Mouse (Mus musculus): ENCODE results near the gene Hs1bp3.

Hs1bp3 gene

DNA sequence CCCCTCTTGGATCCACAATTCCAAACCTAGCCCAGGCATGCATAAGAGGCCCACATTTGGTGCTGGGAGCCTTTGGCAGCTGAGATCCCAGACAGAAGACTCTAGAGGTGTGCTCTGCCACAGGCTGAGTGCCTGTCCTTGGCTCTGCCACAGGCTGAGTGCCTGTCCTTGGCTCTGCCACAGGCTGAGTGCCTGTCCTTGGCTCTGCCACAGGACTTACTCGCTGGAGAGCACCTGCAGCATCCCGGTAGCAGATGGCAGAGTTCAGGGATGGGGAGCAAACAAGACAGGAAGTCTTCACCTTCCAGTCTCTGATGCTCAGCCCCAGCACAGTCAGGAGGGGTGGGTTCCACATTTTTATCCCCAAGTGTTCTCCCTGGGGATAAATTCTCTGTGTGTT, 8.0 kb upstream of the Hs1bp3 start:
- DNase-seq, result no peak

DNA sequence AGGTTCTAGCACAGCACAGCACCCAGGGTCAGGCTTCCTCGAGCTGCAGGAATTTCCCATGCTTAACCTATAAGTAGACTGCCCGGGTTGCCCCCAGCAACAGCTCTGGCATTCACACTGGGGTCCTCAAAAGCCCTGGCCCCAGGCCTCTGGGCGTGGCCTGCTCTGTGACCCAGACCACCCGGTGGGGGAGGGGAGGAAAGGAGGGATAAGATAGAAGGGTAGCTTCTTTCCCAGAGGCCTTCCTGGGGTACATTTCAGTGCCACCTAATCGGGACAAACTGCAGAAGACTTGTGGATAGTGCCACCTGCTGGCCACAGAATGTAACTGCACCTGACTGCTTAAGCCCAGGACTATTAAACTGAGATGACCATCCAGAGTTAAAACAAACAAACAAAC, 6.8 kb upstream of the Hs1bp3 start:
- DNase-seq, result peak; percentile 82

DNA sequence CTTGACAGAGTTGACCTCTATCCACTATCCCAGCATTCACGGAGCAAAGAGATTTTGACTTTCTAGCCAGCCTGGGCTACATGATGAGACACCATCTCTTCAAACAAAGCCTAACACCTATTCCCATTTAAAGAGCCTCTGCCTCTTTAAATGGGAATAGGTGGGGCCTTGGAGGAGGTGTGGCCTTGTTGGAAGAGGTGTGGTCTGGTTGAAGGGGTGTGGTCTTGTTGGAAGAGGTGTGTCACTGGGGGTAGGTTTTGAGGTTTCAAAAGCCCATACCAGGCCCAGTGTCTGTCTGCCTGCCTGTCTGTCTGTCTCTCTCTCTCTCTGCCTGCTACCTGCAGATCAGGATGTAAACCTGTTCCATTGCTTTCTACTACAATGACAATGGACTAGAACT, 6.3 kb upstream of the Hs1bp3 start:
- DNase-seq, result no peak

DNA sequence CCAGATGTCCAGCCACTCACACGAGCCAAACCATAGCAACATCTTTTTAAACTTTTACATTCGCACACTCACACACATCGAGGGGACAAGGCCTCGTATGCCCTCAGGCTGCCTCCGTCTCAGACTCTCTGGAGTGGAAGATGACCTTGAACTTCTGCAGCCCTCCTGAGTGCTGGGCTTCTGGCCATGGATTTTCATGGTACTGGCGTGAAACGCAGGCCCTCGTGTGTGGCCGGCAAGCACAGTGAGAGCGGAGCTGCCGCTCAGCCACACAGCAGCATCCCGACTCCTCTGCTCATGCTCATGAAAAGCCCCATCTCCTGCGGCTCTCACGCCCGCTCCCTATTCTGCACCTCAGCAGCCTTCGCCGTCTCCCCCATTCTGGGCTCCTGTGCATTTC, 2.2 kb upstream of the Hs1bp3 start:
- DNase-seq, result no peak

DNA sequence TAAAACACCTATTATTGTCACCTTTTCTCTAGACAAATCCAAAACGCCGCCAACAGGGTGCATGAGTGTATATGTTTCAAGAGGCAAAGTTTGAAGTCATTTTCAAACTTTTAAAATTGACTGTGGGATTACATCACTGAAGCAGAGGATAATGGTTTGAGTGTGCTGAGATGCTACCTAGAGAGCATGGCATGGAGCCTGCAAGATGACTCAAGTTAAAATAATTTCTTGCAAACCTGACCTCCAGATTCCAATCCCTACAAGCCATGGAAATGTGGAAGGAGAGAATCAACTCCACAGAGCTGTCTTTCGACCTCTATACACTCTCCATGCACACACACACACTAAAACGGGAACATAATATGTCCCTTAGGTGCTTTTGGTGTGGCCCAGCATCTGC, 966 bp upstream of the Hs1bp3 start:
- no peak for DNase-seq

DNA sequence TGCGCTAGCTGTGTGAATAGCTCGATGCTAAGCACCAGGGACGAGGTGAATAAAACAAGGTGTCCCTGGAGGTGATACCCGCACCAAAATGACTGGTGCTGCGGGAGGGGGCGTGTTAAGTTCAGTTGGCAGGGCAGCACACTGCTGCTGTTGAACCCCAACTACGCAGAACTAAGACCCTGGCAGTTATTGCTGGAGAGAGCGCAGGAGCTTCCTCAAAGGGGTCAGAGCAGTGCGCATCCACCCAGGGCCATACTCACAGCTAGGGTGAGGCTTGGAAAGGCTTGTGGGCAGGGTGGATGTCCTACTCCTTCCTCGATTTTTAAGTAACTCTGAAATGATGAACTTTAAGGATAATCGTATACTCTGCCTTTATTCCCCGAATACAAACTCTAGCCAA, 541 bp downstream of the Hs1bp3 start:
- peak; percentile 14 for DNase-seq

DNA sequence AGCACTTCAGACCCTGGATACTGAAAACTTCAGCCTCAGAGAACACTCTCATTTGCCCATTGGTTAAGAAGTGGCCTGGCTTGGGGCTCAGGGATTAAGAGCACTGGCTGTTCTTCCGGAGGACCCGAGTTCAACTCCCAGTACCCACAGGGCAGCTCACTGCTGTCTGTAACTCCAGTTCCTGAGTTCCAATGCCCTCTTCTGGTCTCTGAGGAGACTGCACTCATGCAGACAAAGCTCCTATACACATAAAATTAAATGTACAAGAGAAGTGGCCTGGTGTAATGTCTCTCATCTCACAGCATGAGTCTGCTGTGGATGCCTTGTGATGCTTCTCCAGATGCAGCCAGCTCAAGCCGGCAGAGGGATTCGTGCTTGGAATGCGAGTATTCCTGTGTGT, 3.3 kb downstream of the Hs1bp3 start:
- DNase-seq, result no peak

DNA sequence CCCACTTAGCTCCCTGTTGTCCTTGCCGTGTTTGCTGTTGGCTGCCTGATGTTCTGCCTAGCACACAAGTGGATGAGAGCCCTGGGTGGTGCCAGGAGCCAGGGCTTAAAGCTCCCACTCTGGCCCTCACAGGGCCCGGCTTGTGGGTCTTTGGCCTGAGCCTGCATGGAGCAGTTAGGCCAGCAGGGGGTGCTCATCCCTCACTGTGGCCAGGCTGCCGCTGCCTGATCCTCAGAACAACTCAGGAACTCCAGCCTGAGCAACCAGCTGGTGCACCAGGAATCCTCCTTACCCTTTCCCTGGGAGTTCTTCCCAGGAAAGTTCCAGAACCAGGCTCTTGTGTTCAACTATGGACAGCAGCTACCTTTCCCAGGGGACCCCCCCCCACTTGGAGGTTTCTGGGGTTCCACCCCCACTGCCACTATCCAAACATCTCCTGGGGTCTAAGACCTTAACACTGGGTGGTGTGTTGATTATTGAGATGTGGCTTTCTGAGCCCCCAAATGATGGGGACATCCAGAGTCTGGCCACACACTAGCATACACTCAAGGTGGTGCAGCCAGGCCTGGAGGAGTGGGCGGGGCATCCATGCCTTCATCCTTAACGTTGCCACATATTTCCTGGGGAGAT, 7.0 kb downstream of the Hs1bp3 start:
- peak; percentile 79 for DNase-seq

DNA sequence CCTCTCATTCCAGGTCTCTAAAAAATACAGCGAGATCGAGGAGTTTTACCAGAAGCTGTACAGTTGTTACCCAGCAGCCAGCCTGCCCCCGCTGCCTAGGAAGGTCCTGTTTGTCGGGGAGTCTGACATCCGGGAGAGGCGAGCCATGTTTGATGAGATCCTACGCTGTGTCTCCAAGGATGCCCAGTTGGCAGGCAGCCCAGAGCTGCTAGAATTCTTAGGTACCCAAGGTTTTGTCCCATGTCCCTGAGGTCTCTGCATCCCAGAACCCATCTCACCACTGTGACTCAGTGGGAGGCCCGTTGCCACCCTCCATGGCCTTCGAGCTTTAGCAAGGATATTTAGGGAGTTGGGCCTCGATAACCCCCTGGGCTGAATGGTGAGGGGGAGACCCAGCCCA, 8.3 kb downstream of the Hs1bp3 start:
- no peak for DNase-seq

DNA sequence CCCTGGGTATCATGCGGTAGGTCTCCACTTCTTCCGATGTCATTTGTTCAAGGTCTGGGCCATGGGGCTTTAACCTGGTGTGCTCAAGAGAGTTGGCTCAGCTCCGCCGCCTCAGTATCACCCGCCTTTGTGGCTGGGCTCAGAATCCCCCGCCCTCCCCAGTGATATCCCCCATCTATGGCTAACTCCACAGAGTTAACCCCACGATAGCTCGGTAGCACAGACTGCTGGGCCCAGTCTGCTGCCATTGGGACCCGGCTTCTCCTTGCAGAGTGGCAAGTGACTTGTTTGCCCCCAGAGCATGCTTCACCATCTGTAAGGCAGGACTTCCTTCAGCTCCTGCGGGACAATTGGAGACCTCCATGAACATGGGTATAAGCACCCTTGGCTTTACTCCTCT, 10.9 kb downstream of the Hs1bp3 start:
- no peak for DNase-seq

DNA sequence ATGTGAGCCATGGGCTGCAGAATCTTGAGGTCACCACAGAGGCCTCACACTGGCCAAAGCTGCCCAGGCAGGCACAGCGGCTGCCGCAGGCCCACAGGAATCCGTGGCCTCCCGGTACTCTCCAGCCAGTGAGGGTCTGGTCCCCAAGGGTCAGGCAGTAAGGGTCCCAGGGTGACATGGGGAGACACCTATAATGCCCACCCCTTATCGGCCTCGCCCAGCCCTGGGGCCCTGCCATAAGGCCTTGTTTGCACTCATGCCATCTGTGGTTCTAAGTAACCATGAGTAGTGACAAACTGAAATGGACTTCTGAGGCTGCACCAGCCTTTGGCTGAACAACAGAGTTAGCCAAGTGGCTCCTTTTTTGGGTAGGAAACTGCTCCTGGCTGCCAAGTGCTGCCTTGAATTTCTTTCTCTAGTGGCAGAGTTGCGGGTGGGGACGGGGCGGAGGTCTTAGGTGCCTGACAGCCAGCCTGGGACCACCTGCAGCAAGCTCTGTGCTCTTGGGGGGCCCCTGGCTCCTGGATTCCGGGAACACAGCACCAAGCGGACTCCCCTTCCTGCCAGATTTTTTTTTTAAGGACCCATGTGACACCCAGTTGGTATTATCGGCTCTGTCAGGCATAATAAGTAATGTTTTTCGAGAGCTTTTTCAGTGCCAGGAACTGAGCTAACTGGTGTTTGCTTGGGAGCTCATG, 12.2 kb downstream of the Hs1bp3 start:
- no peak for DNase-seq

DNA sequence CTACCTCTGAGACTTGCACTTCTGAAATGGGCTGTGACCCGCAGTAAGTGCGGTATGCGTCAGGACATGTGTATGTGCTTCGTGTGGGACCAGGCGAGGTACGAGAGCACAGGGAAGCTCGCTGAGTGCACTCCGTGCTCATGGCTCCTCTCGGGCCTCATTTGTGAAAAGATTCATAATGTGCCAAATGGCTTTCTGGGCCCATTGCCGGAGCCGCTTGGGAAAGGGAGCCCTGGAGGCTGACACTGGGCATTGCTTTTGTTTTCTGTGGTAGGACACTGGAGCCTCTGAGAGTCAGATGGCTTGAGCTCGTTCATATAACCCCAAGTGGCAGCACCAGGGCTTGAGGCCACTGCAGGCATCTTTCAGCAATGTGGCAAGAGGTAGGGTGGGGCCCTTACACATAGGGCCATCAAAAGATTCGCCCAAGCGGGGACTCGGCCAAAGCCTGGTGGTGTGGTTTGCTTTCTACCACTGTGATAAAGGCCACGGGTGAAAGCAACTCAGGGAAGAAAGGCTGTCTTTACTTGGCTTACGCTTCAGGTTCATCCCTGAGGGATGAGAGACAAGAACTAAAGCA, 12.8 kb downstream of the Hs1bp3 start:
- no peak for DNase-seq

DNA sequence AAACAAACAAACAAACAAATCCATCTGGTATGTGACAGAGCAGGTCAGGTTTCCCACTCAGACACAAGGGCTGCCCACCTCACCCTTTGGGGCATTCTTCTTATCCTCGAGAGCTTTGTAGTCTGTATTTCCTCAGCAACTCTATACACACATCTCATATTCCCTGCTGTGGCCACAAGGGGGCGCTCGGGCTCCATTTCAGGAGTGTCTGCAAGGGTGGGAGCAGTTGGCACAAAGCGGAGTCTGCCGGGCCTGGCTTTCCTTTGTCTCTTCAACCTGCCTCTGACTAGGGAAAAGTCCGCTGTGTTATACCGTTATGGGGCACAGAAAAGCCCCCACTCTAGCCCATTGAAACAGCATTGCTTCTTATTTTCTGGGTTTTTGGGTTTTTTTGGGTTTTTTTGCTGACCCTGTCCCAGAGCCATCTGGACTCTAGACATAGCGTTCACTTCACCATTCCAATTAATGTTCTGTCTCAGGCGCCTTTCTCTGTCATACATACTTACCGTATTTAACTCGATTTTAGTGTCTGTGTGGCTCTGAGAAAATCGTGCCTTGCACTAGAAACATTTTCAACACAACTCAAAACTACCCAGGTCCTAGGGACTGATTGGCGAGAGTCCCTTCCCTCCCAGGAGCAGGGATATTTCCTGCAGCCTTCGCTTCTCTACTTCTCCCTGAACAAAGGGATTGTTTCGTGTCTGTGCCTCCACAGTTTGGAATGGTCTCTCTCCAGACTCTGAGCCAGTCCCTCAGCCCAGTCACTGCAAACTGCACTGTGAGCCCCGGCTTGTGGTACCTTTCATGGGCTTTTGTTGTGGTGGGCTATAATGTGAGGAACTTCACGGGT, 13.8 kb downstream of the Hs1bp3 start:
- peak; percentile 92 for DNase-seq

DNA sequence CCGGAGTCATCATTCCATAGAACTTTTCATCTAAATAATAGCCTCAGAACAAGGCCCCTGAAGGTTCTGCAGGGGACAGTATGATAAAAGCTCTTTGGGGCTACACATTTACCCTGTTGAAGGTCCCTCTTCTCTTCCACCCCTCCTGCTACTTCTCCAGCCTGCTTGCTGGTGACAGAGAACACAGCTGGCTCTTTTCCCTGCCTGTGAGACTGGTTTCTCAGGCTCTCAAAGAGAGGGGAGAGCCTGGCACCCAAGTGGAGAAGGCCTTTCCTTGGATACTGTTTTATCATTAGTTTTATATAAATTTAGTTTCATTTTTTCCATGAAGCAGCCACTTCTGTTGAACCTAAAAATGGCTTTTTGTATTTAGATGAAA, 14.4 kb downstream of the Hs1bp3 start:
- no peak for DNase-seq

DNA sequence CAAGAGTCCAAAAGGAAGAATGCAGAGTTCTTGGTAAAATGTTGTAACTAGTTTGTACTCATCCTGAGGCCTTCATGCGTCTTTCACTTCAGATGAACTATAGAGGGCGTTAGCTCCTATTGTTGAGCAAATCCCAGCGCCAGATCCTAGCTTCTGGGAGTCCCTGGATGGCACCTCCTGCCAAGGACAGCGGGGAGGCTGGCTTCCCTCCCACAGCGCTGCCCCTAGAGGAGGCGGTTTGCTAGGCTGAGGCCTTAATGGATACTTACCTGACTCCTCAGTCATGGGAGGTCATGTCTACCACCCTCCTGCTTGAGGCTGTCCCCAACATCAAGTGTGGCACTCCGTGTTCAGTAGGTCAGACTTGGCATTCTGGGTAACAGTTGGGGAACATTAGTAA, 16.0 kb downstream of the Hs1bp3 start:
- no peak for DNase-seq

DNA sequence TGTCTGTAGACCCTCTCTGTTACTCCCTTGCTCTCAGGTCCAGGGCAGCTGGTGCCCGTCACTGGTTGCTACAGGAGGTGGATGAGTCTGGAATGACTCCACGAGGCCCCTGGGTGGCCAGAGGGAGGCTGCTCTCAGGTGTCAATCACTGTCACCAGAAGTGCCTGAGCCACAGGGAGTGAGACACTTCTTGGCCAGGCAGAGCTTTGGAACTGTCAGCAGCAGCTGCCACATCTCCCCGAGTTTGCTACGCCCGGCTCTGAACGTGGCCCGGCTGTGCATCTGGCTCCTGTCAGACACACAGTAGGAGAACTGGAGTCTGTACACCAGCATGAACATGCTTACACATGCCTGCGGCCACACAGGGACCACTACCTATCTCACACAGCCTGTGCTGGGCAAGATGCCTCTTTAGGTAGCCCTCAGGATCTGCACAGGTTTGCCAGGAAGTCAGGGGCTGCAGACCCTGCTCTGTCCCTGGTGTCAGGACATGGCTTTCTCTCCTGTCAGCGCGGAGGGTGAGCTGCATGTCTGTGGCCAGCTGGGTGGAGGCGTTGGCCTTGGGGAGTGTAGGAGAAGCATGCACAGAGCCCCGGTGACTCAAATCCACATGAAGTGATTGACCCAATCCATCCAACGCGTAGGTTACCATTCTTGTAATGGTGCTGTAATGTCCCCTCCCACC, 18.4 kb downstream of the Hs1bp3 start:
- no peak for DNase-seq

DNA sequence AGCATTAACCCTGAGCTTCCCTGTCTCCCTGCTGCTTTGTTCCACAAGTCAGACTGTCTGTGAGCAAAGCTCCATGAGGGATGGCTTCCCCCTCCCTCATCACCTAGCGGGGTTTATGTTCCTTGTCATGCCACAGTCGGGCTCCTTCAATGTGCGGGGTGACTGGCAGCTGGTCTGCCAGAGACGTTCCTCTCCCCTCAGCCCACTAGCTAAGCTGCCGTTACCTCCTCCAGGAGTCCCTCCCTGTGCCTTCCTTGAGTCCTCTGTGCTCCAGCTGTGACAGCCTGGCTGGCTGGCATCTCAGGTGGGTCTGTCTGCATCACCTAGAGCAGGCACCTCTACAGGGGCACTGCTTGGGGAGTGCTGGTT, 18.9 kb downstream of the Hs1bp3 start:
- no peak for DNase-seq

DNA sequence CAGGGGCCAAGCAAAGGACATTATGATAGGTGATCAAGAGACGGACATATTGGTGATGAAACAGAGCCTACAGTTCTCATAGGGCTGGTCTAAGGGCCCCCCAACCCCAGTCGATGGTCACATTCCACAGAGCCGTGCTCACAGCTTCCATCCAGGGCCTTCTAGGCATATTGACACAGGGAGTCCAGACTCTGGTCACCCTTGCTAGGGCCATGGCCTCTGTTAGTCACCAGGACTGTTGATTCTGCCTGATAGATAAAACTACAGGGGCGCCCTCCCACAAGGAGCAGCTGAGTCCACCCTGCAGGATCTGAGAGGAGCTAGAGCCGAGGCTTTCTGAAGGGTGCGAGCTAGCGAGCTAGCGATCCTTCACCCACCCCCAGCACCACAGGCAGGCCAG, 20.4 kb downstream of the Hs1bp3 start:
- no peak for DNase-seq

DNA sequence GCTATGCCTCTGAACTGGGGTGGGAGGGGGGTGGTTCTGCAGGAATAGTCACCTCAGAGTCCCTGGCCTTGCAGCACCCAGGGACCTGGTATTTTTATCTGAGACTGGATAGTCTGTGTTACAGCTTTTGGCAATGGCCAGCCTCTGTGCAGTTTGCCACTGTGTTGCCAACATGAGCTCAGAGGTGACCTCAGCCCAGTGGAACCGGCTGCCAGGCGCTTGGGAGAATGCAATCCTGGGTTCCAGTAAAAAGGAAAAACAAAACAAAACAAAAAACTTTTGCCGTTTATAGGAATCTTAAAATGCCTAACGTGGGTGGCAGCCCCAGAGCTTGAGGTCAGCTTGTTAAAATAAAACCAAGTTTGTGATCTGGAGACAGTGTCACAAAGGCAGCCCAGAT, 21.0 kb downstream of the Hs1bp3 start:
- no peak for DNase-seq

DNA sequence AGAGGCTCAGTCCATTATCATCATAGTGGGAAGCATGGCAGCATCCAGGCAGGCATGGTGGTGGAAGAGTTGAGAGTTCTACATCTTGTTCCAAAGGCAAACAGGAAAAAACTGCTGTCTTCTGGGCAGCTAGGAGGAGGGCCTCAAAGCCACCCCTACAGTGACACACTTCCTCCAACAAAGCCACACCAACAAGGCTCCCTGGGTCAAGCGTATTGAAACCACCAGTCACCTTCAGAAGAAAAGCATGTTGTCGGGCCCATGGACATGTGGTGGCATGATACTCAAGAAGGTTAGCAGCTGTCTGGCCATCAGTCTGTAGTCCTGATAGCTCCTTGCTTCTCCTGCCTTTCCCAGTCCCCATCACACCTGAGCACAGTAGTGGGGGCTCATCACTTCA, 22.3 kb downstream of the Hs1bp3 start:
- no peak for DNase-seq

DNA sequence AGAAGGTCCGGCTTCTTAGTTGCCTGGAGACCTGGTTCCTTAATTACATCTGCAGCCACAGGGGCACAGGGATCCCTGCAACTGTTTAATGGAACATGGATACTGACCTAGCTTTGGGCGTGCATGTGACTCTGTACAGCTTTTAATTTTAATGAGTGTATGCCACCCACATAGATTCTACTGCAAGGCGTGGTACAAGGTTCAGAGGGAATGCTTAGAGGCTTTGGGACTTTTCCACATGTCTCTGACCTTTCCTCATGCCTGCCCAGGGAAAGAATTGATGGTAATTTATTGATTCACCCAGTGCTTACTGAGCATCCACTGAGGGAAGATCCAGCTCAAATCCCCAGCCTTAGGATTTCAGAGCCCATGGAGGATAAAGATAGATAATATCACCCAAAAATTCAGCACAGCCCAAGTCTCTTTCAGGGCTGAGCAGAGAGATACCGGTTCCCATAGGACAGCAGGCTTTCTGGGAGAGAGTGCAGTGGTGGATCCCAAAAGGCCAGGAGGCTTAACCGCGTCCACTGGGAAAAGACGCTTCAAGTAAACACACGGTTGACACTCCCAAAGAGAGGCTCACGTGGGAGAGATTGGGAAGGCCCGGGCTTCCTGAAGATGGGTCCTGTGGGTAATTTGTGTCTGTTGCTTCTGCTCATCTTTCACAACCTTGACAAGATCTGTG, 23.5 kb downstream of the Hs1bp3 start:
- DNase-seq, result no peak

DNA sequence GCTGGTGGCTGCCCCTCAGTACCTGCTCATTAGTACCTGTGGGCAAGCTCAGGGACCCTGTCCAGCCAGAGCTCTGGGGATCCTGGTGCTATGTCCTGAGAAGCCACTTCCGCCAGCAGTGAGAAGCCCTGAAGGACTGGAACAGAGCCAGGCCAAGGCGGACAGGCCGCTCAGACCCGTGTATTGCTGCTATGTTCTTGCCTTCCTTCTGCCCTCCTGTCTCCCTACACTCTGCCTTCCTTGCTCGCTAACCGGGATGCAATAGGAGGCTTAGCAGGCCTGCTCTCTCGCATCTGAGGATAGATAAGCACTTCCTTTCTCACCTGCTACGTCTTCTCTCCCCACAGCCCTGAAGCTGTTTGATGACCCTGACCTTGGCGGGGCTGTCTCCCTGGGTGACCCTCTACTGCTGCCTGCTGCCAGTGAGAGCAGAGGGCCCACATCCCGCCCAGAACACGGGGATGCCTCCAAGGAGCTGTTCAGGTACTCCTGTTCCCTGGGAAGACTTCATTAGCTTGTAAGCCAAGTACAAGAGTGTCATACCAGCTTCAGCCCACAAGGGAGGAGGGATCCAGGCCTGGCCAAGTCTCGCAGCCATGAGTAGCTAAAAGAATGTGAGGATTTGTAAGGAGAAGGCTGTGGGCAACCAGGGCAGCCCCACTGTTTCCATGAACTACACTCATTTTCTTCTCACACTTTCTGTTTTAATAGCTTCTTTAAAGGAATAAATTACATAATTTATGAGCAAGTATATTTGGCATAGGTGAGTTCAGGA, 24.2 kb downstream of the Hs1bp3 start:
- DNase-seq, result no peak
